Comparison of ENCODE assay signal across 28 mouse cellular contexts in genomic region chr1:66196716-66197115, GRCm38 (mm10). TPM values are rescaled to one million over a fixed set of nuclear protein-coding genes. Genes with fewer than 3 reads are reported as not detected.
DNase-seq lines count a peak whose midpoint lies in the region; ATAC-seq and TF ChIP-seq lines count a peak whose summit lies in the region.
"Had no signal": no experiment of that assay in that cellular context is flagged by ENCODE, and none has a peak within 500 bp of the region (broad histone marks: within the 10 kb centered on the region; RNA-seq: fewer than 3 reads in every experiment).

No protein-coding gene starts in this region.

- H3K4me2 ChIP-seq in forebrain, postnatal 0 days (ENCODE audit: low read depth), result no peak overlapping the region
- H3K4me2 ChIP-seq in forebrain, embryonic 14.5 days (ENCODE audit: low read length), result no peak overlapping the region
- H3K4me2 ChIP-seq in myocyte (ENCODE audit: low read depth), result peak overlapping the region; percentile 8
- H3K4me2 ChIP-seq: embryonic facial prominence, embryonic 12.5 days; embryonic facial prominence, embryonic 15.5 days; forebrain, embryonic 15.5 days; heart, embryonic 11.5 days; hindbrain, embryonic 13.5 days; intestine, embryonic 15.5 days had no signal

- no peak overlapping the region for H3ac ChIP-seq in myocyte (ENCODE audit: control insufficient read depth, insufficient read length)

- H3K27me3 ChIP-seq in forebrain, postnatal 0 days (ENCODE audit: insufficient read depth, low read length), result no peaks in the 10 kb centered on the region
- no peaks in the 10 kb centered on the region for H3K27me3 ChIP-seq in forebrain, embryonic 14.5 days (replicated peaks; ENCODE audit: control insufficient read depth, insufficient read depth, low read length)
- H3K27me3 ChIP-seq in myocyte (ENCODE audit: control insufficient read depth, insufficient read depth, insufficient read length), result no peaks in the 10 kb centered on the region
- H3K27me3 ChIP-seq: embryonic facial prominence, embryonic 12.5 days; embryonic facial prominence, embryonic 15.5 days; forebrain, embryonic 15.5 days; hindbrain, embryonic 13.5 days; intestine, embryonic 15.5 days; Patski had no signal

- WGBS in forebrain, postnatal 0 days, result 72% methylated on average over 4 of the region's 4 CpGs
- 88% methylated on average over 4 of the region's 4 CpGs for WGBS in forebrain, embryonic 14.5 days

- peak; percentile 17 for DNase-seq in forebrain, postnatal 0 days
- no peak for DNase-seq in forebrain, embryonic 14.5 days (ENCODE audit: low spot score)
- DNase-seq in gastrocnemius, adult 2 months, result no peak
- no peak for DNase-seq in gastrocnemius, postnatal 4 days (ENCODE audit: low spot score in 2 of 2)
- peak; percentile 39 for DNase-seq in right cerebral cortex, adult 18-20 months
- DNase-seq in right cerebral cortex, adult 2 months (ENCODE audit: low spot score in 2 of 2), result no peak
- no peak for DNase-seq in lung, postnatal 25 days (ENCODE audit: low spot score)
- DNase-seq: adrenal gland, postnatal 10 days; adrenal gland, postnatal 36 days; cerebellum, adult 11 months; cerebellum, adult 2 months; cerebellum, adult 9-11 months; cerebellum, postnatal 25 days; gastrocnemius, postnatal 25 days; heart, postnatal 36 days had no signal

- peaks cover 5% of the 10 kb centered on the region; the same call in 1 of the 2 replicates for H3K4me1 ChIP-seq in forebrain, postnatal 0 days (ENCODE audit: insufficient read depth)
- peaks cover 17% of the 10 kb centered on the region for H3K4me1 ChIP-seq in forebrain, embryonic 14.5 days (ENCODE audit: control insufficient read depth, insufficient read depth, low read length)
- H3K4me1 ChIP-seq: embryonic facial prominence, embryonic 12.5 days; embryonic facial prominence, embryonic 15.5 days; intestine, embryonic 15.5 days had no signal

- H3K9me3 ChIP-seq in forebrain, postnatal 0 days (ENCODE audit: low read length), result no peaks in the 10 kb centered on the region
- H3K9me3 ChIP-seq in forebrain, embryonic 14.5 days (replicated peaks; ENCODE audit: control insufficient read depth, low read length), result no peaks in the 10 kb centered on the region
- H3K9me3 ChIP-seq: embryonic facial prominence, embryonic 12.5 days; embryonic facial prominence, embryonic 15.5 days; forebrain, embryonic 15.5 days; G1E; hindbrain, embryonic 10.5 days; hindbrain, embryonic 13.5 days; intestine, embryonic 15.5 days had no signal

- no peak overlapping the region for H3K9ac ChIP-seq in forebrain, postnatal 0 days
- H3K9ac ChIP-seq in forebrain, embryonic 14.5 days (ENCODE audit: low read length), result no peak overlapping the region
- H3K9ac ChIP-seq: embryonic facial prominence, embryonic 12.5 days; embryonic facial prominence, embryonic 15.5 days; forebrain, embryonic 15.5 days; hindbrain, embryonic 13.5 days; intestine, embryonic 15.5 days had no signal

- no peaks in the 10 kb centered on the region for H3K79me2 ChIP-seq in myocyte (ENCODE audit: control insufficient read depth, insufficient read depth)

- no peak for TF ChIP-seq POLR2A in myocyte (IDR thresholded peaks at IDR 0.05; ENCODE audit: insufficient read length, low read depth)

- peak; percentile 71 for ATAC-seq in forebrain, postnatal 0 days
- no peak for ATAC-seq in forebrain, embryonic 14.5 days
- ATAC-seq: forebrain, embryonic 15.5 days; hindbrain, embryonic 16.5 days; intestine, embryonic 15.5 days; Patski had no signal

- intact Hi-C loops in gastrocnemius, adult 2 months (cut with DNase I), result no loop called here

- H3K27ac ChIP-seq in forebrain, postnatal 0 days (ENCODE audit: low read depth, low read length), result no peak overlapping the region
- H3K27ac ChIP-seq in forebrain, embryonic 14.5 days (ENCODE audit: low read depth, low read length), result no peak overlapping the region
- peak overlapping the region; percentile 5; the same call in 1 of the 2 replicates for H3K27ac ChIP-seq in gastrocnemius, adult 2 months
- H3K27ac ChIP-seq: embryonic facial prominence, embryonic 12.5 days; embryonic facial prominence, embryonic 15.5 days; forebrain, embryonic 15.5 days; hindbrain, embryonic 10.5 days; hindbrain, embryonic 13.5 days; intestine, embryonic 15.5 days had no signal

- H3K36me3 ChIP-seq in forebrain, postnatal 0 days (ENCODE audit: insufficient read depth), result 0 out of 2 replicates have a peak, but pooled peaks cover 3% of the 10 kb centered on the region
- peaks cover 14% of the 10 kb centered on the region; the same call in 1 of the 2 replicates for H3K36me3 ChIP-seq in forebrain, embryonic 14.5 days (ENCODE audit: control insufficient read depth, insufficient read depth, low read length)
- no peaks in the 10 kb centered on the region for H3K36me3 ChIP-seq in myocyte (ENCODE audit: control insufficient read depth, insufficient read depth)
- H3K36me3 ChIP-seq: embryonic facial prominence, embryonic 12.5 days; embryonic facial prominence, embryonic 15.5 days; forebrain, embryonic 15.5 days; G1E; hindbrain, embryonic 10.5 days; intestine, embryonic 15.5 days had no signal

- TF ChIP-seq CTCF in forebrain, postnatal 0 days (IDR thresholded peaks at IDR 0.05; ENCODE audit: low read depth), result no peak
- TF ChIP-seq CTCF in gastrocnemius, adult 2 months (IDR thresholded peaks at IDR 0.05), result no peak

- H3K4me3 ChIP-seq in forebrain, postnatal 0 days (ENCODE audit: low read depth, low read length), result no peak overlapping the region
- no peak overlapping the region for H3K4me3 ChIP-seq in forebrain, embryonic 14.5 days (ENCODE audit: low read depth, low read length)
- H3K4me3 ChIP-seq in gastrocnemius, adult 2 months, result no peak overlapping the region
- no peak overlapping the region for H3K4me3 ChIP-seq in myocyte
- H3K4me3 ChIP-seq: embryonic facial prominence, embryonic 12.5 days; embryonic facial prominence, embryonic 15.5 days; forebrain, embryonic 15.5 days; hindbrain, embryonic 10.5 days; hindbrain, embryonic 13.5 days; intestine, embryonic 15.5 days had no signal

TF ChIP-seq in myocyte, 11 proteins besides CTCF, POLR2A, EP300 and RAD21:
- TF ChIP-seq USF1 (IDR thresholded peaks at IDR 0.05; ENCODE audit: low read depth), result no peak
- no peak for TF ChIP-seq POLR2AphosphoS2 (IDR thresholded peaks at IDR 0.05; ENCODE audit: insufficient read length, low read depth)
- TF ChIP-seq CEBPB (IDR thresholded peaks at IDR 0.05; ENCODE audit: insufficient read depth, poor library complexity, severe bottlenecking), result no peak
- TF ChIP-seq MYOG (IDR thresholded peaks at IDR 0.05; ENCODE audit: control insufficient read depth in 1 of 3, insufficient read depth in 1 of 3, insufficient read length in 2 of 3, low read depth in 2 of 3), result no peak
- TF ChIP-seq MYOD1 (IDR thresholded peaks at IDR 0.05; ENCODE audit: control insufficient read depth in 1 of 3, insufficient read length in 2 of 3, low read depth in 2 of 3), result no peak
- TF ChIP-seq E2F4 (IDR thresholded peaks at IDR 0.05; ENCODE audit: insufficient read depth), result no peak
- no peak for TF ChIP-seq MAX (IDR thresholded peaks at IDR 0.05; ENCODE audit: low read depth)
- no peak for TF ChIP-seq TCF3 (IDR thresholded peaks at IDR 0.05; ENCODE audit: insufficient read length, low read depth)
- TF ChIP-seq TCF12 (IDR thresholded peaks at IDR 0.05; ENCODE audit: insufficient read depth, poor library complexity, severe bottlenecking), result no peak

RNA-seq across cellular contexts. Expression of gene Map2, which starts 21.6 kb away (rescaled TPM):
- 1,213 and 1,278 TPM in 2 replicates for total RNA-seq in forebrain, postnatal 0 days (2014; rRNA removed)
- 200 and 291 TPM in 2 replicates for polyA plus RNA-seq in forebrain, postnatal 0 days (2015; fragmentation: Nextera tagmentation; extraction: Ambion mirVana)
- polyA plus RNA-seq in forebrain, embryonic 14.5 days (2014; fragmentation: Nextera tagmentation; extraction: Ambion mirVana), result 298 and 382 TPM in 2 replicates
- total RNA-seq in gastrocnemius, adult 2 months (2021), result 1 to 10 TPM; 2.2 to 4.4 TPM
- 10 to 100 TPM; 14.5 to 16.8 TPM for total RNA-seq in gastrocnemius, postnatal 4 days (2021)
- 2.4 TPM for polyA plus RNA-seq in myocyte (2012; fragmentation: generic; extraction: Trizol)
- total RNA-seq: common myeloid progenitor, adult 5-6 weeks; granulocyte monocyte progenitor cell, adult 5-6 weeks had no signal
- polyA plus RNA-seq: G1E had no signal

Comparison
In these comparisons a context has a peak if more than half of its experiments do, and no peak if none do; other contexts are left out.
1. DNase-seq: peak in forebrain, postnatal 0 days (single experiment) and right cerebral cortex, adult 18-20 months (single experiment); none in forebrain, embryonic 14.5 days (single experiment), gastrocnemius, adult 2 months (single experiment), gastrocnemius, postnatal 4 days (0 of 2), right cerebral cortex, adult 2 months (0 of 2) and lung, postnatal 25 days (single experiment).
2. RNA of gene Map2, which starts 21.6 kb away (total RNA-seq): 1,213 to 1,278 TPM in forebrain, postnatal 0 days; 14.5 to 16.8 TPM in gastrocnemius, postnatal 4 days and 2.2 to 4.4 TPM in gastrocnemius, adult 2 months; every median in the first group is over 10 times any median in the second.